Mouse (Mus musculus) forebrain, embryonic 16.5 days (tissue): ENCODE measurements at regions not wholly inside any gene's neighbourhood (a gene's known extent, or its start where the extent isn't known, plus 50 kb on each side); places are given as distances from the start of the nearest gene placed in this dataset.

Experiments
- ATAC-seq: fragments of 200-750 bp; cut with Nextera tagmentation; 2 replicates; pipeline ENCODE4 v1.8.0; 2017; ENCODE audit warnings: mild to moderate bottlenecking, moderate library complexity
- H3K27ac ChIP-seq: fragments of 300-500 bp; sonication (generic); 2 replicates; pipeline ENCODE4 v1.5.1; 2014; ENCODE audit warnings: low read length, control low read depth
- H3K27me3 ChIP-seq: fragments of 300-500 bp; sonication (generic); replicated peaks from 2 replicates; pipeline ENCODE4 v1.6.1; 2014; ENCODE audit warnings: low read length; ENCODE audit not compliant: control insufficient read depth, insufficient read depth
- H3K36me3 ChIP-seq: fragments of 300-500 bp; sonication (generic); 2 replicates; pipeline ENCODE4 v1.6.1; 2014; ENCODE audit not compliant: control insufficient read depth, insufficient read depth
- H3K4me1 ChIP-seq: fragments of 300-500 bp; sonication (generic); replicated peaks from 2 replicates; pipeline ENCODE4 v1.6.1; 2014; ENCODE audit warnings: low read length; ENCODE audit not compliant: control insufficient read depth, insufficient read depth
- H3K4me2 ChIP-seq: fragments of 300-500 bp; sonication (generic); 2 replicates; pipeline ENCODE4 v1.6.1; 2014; ENCODE audit warnings: mild to moderate bottlenecking, low read length, control low read depth
- H3K4me3 ChIP-seq: fragments of 300-500 bp; sonication (generic); replicated peaks from 2 replicates; pipeline ENCODE4 v1.5.1; 2014; ENCODE audit warnings: mild to moderate bottlenecking, low read length, control low read depth
- H3K9ac ChIP-seq: fragments of 300-500 bp; sonication (generic); replicated peaks from 2 replicates; pipeline ENCODE4 v1.6.1; 2014; ENCODE audit warnings: low read depth, low read length, control low read depth
- H3K9me3 ChIP-seq: fragments of 300-500 bp; sonication (generic); 2 replicates; pipeline ENCODE4 v1.6.1; 2016; ENCODE audit warnings: low read length; ENCODE audit not compliant: control insufficient read depth
- WGBS: fragments of 180-500 bp; shearing (Covaris S2); extraction: QIAGEN DNeasy Blood & Tissue Kit; methylation state at CpG from one replicate; pipeline ENCODE4 v1.1.7; 2014; 5-methylcytosine and 5-hydroxymethylcytosine counted together

GRCm38 (mm10) chrX:58620403-58620802 lies 288.8 kb upstream of the 4930550L24Rik start:
- Histone ChIP-seq H3K27me3 (no peaks in the 10 kb centered on the region), H3K9ac (no peak overlapping the region), H3K4me3 (no peak overlapping the region), H3K9me3 (no peaks in the 10 kb centered on the region), H3K27ac (no peak overlapping the region), H3K36me3 (no peaks in the 10 kb centered on the region), H3K4me1 (no peaks in the 10 kb centered on the region), H3K4me2 (no peak overlapping the region)
- 57% methylated on average over 2 of the region's 2 CpGs for WGBS
- ATAC-seq = peak; percentile 75
